Mouse (Mus musculus) megakaryocyte, embryonic 14.5 days (primary cell): ENCODE data around the gene Tox3. TPM values are rescaled to one million over a fixed set of nuclear protein-coding genes. Genes with fewer than 3 reads are reported as not detected.

Source experiments
- H3K27me3 ChIP-seq: replicated peaks from 2 replicates; pipeline ENCODE3; 2012; ENCODE audit warnings: inconsistent platforms
- H3K36me3 ChIP-seq: replicated peaks from 2 replicates; pipeline ENCODE3; 2012; ENCODE audit warnings: low read length, inconsistent platforms, mixed read lengths
- H3K4me1 ChIP-seq: 2 replicates; pipeline ENCODE4 v1.6.1; 2012; ENCODE audit warnings: inconsistent platforms
- H3K4me3 ChIP-seq: replicated peaks from 2 replicates; pipeline ENCODE3; 2012; ENCODE audit warnings: moderate library complexity, mild to moderate bottlenecking, inconsistent platforms
- H3K9me3 ChIP-seq: 2 replicates; pipeline ENCODE4 v1.6.1; 2012; ENCODE audit warnings: inconsistent platforms
- FLI1 ChIP-seq: IDR thresholded peaks from 2 replicates; pipeline ENCODE4 v1.6.1; 2012; ENCODE audit warnings: low read length, inconsistent platforms, mixed read lengths
- GATA1 ChIP-seq: IDR thresholded peaks from 3 replicates; pipeline ENCODE4 v1.6.1; 2012; ENCODE audit warnings: mixed read lengths, low read length, inconsistent platforms, borderline replicate concordance
- polyA plus RNA-seq: library from polyadenylated mRNA; stranded (reverse); fragments of >175 nt; gene quantifications from 2 replicates; pipeline ENCODE4 v1.2.3, GENCODE M21; 2012; ENCODE audit warnings: low replicate concordance; ENCODE audit not compliant: insufficient read depth

Tox3 gene
- polyA plus RNA-seq, 1 experiment = 0.02 TPM

DNA sequence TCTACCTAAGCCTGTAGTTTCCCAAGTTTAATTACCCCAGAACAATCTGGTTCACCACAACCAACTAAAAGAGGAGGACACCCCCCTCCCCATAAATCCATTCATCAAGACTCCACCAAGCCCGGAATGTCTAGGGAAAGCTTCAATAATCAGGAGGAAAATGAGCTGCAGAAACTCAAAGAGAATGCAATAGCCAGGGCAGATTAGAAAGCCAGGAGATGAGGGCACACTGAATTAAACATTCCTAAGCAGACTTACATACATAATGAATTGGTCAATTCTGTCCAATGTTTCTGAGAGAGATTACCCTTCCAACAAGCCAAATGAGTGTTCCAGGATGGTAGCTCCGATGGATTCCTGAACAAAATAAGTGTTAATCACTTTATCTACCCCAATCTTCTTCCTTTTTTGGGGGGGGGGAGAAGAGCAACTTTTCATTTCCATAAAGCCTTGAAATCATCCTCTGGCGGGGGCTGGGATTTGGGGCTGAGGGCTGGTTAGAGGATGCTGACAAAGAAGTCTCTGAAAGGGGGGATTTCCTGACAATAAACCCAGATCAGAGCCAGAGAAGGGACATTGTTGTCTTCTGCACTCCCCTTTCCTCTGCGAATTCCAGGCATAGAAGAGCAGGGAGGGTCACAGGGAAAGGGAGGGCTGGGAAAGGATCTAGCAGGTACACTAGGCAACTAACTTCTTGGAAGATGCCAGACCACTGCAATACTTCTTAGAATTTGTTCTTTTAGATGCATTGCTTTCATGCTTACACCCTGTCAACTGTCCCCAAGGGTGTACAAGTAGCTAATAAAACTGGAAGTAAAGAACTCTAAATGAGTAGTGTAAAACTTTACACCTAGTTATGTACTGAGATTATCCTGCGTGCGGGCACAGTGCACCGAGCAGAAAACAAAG lies 17.5 kb downstream of the Tox3 start:
- Histone ChIP-seq H3K9me3 (peaks cover 31% of the 10 kb centered on the region), H3K36me3 (no peaks in the 10 kb centered on the region)
- no peak for TF ChIP-seq GATA1
- no peak for TF ChIP-seq FLI1

DNA sequence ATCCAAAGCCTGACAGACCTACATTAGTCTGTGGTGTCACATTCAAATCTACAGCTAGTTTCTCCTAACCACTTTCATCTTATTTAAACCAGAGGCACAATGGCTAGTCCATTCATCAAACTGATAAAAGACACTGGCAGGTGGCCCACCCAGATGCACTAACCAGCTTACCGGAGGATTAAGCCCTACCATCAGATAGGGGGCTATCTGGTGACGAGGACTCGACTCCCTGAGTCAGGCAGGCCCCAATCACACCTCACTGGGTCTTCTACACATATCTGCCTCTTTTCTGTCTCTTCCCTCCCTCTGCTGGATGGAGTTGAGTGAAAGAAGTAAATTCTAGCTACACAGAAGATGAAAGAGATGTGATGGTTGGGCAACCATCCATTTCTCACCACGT lies 24.3 kb downstream of the Tox3 start:
- Histone ChIP-seq H3K9me3 (peaks cover 21% of the 10 kb centered on the region), H3K4me3 (no peak overlapping the region), H3K4me1 (no peaks in the 10 kb centered on the region), H3K27me3 (no peaks in the 10 kb centered on the region), H3K36me3 (no peaks in the 10 kb centered on the region)
- TF ChIP-seq GATA1 (no peak), FLI1 (no peak)

More for the DNA sequence above, 17.5 kb downstream of the Tox3 start:
- Histone ChIP-seq H3K4me3 (no peak overlapping the region), H3K4me1 (no peaks in the 10 kb centered on the region), H3K27me3 (no peaks in the 10 kb centered on the region)

- Histone ChIP-seq H3K4me3 (no peak overlapping the region), H3K27me3 (no peaks in the 10 kb centered on the region), H3K36me3 (no peaks in the 10 kb centered on the region), H3K9me3 (peaks cover 28% of the 10 kb centered on the region), H3K4me1 (no peaks in the 10 kb centered on the region)
- TF ChIP-seq FLI1 (no peak), GATA1 (no peak)
These were observed 25.3 kb downstream of the Tox3 start for GRCm38 (mm10) chr8:90322701-90323439.

DNA sequence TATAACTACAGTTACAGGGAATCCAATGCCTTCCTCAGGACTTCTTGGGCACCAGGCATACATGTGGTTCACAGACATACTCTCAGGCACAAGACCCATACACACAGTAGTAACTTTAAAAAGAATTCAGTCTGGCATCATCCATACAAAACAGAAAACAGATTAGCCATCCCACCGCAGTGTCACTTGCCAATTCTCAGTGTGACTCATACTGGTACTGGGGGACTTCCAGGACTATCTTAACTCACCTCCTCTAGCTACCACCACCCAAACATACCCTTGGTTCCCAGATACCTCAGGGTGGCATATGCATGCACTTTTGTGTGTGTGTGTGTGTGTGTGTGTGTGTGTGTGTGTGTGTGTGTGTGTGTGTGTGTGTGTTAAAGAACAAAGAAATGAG lies 26.9 kb downstream of the Tox3 start:
- H3K4me1 ChIP-seq = no peaks in the 10 kb centered on the region
- H3K9me3 ChIP-seq = peaks cover 24% of the 10 kb centered on the region
- H3K36me3 ChIP-seq = no peaks in the 10 kb centered on the region
- no peak for TF ChIP-seq GATA1
- no peak for TF ChIP-seq FLI1
- H3K27me3 ChIP-seq = no peaks in the 10 kb centered on the region
- no peak overlapping the region for H3K4me3 ChIP-seq

DNA sequence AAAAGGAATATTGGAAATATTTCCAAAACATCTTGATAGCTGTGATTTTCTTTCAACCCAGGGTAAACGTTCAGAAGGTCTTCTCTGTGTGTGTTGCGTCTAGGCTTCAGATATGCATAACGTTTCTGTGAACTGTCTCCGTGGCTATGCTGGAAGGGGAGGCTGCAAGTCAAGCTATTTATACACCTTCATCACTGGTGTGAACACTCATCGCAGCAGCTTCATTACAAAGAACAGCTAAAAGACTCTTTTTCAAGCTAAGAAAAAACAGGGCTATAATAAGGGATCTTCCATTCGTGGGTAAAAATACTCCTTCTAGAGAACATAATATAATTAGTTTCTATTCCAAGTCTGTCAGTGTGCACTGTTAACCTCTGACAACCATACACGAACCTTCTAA lies 33.8 kb downstream of the Tox3 start:
- H3K36me3 ChIP-seq = no peaks in the 10 kb centered on the region
- no peak overlapping the region for H3K4me3 ChIP-seq
- peaks cover 36% of the 10 kb centered on the region for H3K9me3 ChIP-seq
- H3K4me1 ChIP-seq = no peaks in the 10 kb centered on the region
- H3K27me3 ChIP-seq = no peaks in the 10 kb centered on the region
- TF ChIP-seq GATA1 (no peak), FLI1 (no peak)

- no peak for TF ChIP-seq FLI1
- no peak for TF ChIP-seq GATA1
These were observed 45.2 kb downstream of the Tox3 start for GRCm38 (mm10) chr8:90302951-90303350.

DNA sequence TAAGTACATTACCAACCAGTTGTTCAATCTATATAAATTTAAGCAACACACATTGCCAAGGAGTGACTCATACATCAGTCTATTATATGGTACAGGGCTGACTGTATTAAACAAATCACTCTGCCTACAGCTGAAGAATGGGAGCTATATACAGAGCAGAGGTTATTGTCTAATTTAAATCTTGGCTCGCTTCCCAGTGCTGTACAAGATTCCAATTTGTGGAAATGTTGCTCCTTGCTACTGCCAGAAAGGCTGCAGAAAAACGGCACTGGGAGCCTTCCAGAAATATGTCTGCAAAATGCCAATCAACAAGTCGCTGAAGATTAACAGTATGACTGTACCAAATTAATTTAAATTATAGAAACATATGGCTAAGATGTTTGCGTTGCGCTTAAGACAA lies 45.9 kb downstream of the Tox3 start:
- H3K4me1 ChIP-seq = no peaks in the 10 kb centered on the region
- peaks cover 42% of the 10 kb centered on the region for H3K9me3 ChIP-seq
- no peaks in the 10 kb centered on the region for H3K27me3 ChIP-seq
- H3K36me3 ChIP-seq = no peaks in the 10 kb centered on the region
- no peak overlapping the region for H3K4me3 ChIP-seq
- TF ChIP-seq GATA1 (no peak), FLI1 (no peak)

More at GRCm38 (mm10) chr8:90302951-90303350, 45.2 kb downstream of the Tox3 start:
- H3K36me3 ChIP-seq = no peaks in the 10 kb centered on the region
- no peak overlapping the region for H3K4me3 ChIP-seq
- H3K4me1 ChIP-seq = no peaks in the 10 kb centered on the region
- H3K27me3 ChIP-seq = no peaks in the 10 kb centered on the region
- peaks cover 47% of the 10 kb centered on the region for H3K9me3 ChIP-seq

DNA sequence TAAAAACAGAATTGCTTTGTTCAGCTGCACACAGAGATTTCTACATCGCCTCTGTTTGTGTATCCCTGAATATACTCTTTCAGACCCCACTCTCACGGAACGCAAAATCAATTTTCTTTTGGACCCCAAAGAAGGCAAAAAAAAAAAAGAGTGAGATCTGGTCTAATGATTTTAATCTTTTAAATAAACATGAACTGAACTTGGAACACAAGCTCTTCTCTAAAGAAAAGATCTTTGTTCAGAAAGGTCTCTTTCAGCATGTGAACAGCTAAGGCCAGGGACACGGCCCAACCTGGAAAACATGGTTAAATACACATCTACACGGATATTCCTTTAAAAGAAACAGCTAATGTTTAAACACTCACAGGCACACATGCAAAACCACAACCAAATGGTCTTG lies 46.6 kb downstream of the Tox3 start:
- H3K9me3 ChIP-seq = peaks cover 42% of the 10 kb centered on the region
- no peaks in the 10 kb centered on the region for H3K36me3 ChIP-seq
- TF ChIP-seq FLI1 = no peak
- TF ChIP-seq GATA1 = no peak
- H3K27me3 ChIP-seq = no peaks in the 10 kb centered on the region
- no peaks in the 10 kb centered on the region for H3K4me1 ChIP-seq
- H3K4me3 ChIP-seq = no peak overlapping the region

GRCm38 (mm10) chr8:90300973-90301372 lies 47.2 kb downstream of the Tox3 start:
- TF ChIP-seq GATA1 (no peak), FLI1 (no peak)
- H3K27me3 ChIP-seq = no peaks in the 10 kb centered on the region
- H3K4me3 ChIP-seq = no peak overlapping the region
- no peaks in the 10 kb centered on the region for H3K4me1 ChIP-seq
- H3K36me3 ChIP-seq = no peaks in the 10 kb centered on the region
- H3K9me3 ChIP-seq = peaks cover 41% of the 10 kb centered on the region

GRCm38 (mm10) chr8:90294061-90294460 lies 54.1 kb downstream of the Tox3 start:
- Histone ChIP-seq H3K27me3 (no peaks in the 10 kb centered on the region), H3K4me3 (no peak overlapping the region), H3K4me1 (no peaks in the 10 kb centered on the region), H3K9me3 (peaks cover 33% of the 10 kb centered on the region), H3K36me3 (no peaks in the 10 kb centered on the region)
- TF ChIP-seq GATA1 (no peak), FLI1 (no peak)
